Mouse (Mus musculus) lung, adult 18-20 months (tissue): ENCODE results near the gene Myo3b.

ENCODE experiments used
- DNase-seq, 2 experiments: peaks; one replicate each; pipeline ENCODE4 v3.0.0; 2022; ENCODE audit warnings: mixed read lengths in 2 of 2

Gene Myo3b

GRCm38 (mm10) chr2:70379341-70379740, 340.4 kb downstream of the Myo3b start:
- no peak for DNase-seq

GRCm38 (mm10) chr2:70379939-70380338, 341.0 kb downstream of the Myo3b start:
- DNase-seq = no peak

DNA sequence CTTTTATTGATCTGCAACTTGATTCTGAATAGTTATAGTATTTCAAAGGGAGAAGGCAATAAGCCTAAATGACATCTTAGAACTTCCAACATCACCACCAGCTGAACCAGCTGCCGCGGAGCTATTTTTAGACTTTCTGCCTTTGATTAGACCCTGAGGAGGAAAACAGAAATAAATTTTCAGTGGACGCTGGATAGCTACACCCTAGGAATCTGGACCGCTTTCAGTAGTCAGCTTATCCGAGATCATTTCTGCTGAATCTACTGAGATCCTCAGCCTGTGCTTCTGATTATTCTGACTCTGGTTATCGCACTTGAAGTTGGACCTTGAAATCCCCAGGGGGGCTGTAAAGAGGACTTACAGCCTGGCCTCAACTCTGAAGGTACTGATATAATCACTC, 349.7 kb downstream of the Myo3b start:
- DNase-seq = no peak

- no peak for DNase-seq
These were observed 350.2 kb downstream of the Myo3b start for GRCm38 (mm10) chr2:70389162-70389561.

DNA sequence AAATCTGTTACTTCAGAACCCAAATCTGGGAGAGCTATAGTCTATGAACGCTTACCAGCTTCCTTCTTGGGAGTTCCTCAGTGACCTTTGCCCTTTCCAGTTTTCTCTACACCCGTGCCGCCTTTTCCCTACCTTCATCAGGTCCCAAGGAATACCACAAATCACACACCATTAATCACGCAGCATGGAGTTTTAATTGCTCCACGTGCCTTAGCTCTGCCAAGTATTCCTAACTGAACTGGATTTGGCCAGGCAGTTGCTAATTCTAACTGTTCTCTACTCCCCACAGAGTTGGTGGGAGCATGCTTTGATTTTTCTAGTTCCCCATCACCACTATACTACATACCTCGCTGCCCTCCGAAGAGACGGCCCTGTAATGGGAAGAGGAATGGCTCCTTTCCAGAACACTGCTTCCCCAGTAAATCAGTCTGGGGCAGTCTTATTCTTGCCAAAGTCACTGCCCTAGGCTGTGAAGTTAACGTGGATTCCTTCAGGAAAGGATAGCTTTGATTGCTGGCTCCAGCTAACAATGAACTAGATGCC, 358.9 kb downstream of the Myo3b start:
- no peak for DNase-seq

DNA sequence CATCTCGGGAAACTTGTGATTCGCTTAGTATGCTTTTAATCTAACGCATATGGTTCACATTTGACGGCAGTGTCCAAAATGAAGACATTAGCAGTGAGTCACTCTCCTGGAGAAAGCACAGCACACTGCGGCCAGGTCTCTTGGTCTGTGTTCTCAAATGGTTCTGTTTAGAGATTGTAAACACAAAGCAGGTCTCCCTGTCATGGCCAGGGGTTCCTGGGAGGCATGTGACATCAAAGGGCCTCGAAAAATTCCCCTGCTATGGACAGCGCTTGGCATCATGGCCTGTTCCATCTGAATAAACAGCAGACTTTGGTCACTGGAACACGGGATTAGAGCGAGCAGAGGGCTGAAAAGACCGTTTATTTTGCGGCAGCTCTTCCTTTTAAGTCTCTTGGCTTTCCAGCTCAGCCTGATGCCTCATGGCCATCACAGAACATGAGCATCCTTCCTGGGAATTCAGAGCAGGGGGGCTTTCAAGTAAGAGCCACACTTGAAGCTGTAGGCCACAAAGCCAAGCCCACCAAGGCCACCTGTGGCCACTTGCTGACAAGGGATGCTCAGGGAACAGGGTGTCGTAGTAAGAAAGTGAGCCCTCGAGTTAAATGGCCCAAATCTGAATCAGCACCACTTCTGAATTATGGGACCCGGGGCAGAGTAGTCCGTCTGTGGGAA, 360.7 kb downstream of the Myo3b start:
- no peak for DNase-seq

DNA sequence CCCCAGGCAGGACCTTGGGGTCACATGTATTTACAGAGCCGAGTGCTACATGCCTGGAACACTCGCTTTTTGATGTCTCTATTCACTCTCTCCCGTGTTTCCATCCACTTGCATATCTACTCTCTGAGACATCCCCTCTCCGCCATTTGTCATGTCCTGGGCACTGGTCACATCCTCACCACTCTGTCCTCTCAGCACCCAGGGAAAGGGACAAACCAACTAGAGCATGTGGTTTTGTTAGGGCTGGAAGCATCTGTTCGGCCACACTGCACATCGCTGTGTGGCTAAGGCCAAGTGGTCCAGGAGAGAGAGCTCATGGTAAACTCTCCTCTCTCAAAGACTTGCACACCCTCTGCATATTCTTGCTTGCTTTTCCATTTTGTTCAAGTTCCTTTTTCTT, 361.4 kb downstream of the Myo3b start:
- no peak for DNase-seq

GRCm38 (mm10) chr2:70404301-70404700, 365.4 kb downstream of the Myo3b start:
- no peak for DNase-seq

GRCm38 (mm10) chr2:70406846-70407245, 367.9 kb downstream of the Myo3b start:
- no peak for DNase-seq

DNA sequence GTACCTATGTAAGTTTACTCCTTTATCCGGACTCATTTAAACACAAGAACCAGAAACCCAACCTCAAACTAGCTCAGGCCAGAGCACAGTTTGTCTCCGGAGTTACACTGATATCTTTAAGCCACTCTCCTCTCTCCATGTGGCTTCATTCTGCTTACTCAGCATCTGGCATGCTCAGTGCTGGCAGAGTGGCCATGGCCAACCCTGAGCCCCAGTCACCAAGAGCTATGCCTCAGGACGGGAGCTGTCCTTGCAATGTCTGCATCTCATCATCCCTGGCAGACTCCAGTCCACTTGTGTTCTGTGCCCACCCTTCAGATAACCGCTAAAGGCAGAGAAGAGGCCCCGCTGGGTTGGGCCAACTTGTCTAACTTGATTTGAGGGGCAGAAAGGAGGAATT, 368.8 kb downstream of the Myo3b start:
- no peak for DNase-seq

- DNase-seq = no peak
These were observed 371.5 kb downstream of the Myo3b start for GRCm38 (mm10) chr2:70410298-70410885.

DNA sequence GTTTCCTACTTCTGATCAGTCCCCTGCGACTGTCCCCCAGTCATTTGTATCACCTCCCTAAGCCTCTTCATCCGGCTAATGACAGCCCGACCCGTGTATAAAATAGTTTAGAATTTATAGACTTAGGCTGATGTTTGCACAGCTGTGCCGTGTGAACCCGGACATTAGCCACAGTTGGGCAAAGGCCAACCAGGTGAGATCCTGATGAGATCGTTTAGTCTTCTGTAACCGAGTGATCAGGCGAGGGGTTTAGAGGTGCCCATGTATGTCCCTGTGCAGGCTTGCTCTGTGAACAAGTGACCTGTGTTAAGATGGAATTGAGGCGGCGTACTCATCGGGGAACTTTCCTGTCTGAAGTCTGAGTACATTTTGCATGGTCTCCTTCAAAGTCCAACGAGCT, 373.4 kb downstream of the Myo3b start:
- no peak for DNase-seq

GRCm38 (mm10) chr2:70414386-70414785, 375.5 kb downstream of the Myo3b start:
- no peak for DNase-seq

DNA sequence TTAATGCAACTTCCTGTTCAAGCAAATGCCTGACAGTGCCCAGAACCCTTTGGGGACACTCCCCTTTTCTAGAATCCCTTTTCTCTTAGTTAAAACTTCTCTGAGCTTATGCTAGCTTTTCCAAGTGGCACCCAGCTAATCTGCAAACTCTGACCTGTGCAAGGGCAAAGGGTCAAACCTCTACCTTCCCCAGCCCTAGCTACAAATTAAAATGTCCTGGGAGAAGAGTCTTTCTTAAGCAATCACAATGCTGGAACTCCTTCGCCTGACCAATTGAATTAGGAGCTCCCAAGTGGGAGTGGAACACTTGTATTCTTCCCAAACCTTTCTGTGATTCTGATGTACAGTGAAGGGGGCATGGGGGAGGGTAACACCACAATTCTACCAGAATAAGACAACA, 376.6 kb downstream of the Myo3b start:
- no peak for DNase-seq

DNA sequence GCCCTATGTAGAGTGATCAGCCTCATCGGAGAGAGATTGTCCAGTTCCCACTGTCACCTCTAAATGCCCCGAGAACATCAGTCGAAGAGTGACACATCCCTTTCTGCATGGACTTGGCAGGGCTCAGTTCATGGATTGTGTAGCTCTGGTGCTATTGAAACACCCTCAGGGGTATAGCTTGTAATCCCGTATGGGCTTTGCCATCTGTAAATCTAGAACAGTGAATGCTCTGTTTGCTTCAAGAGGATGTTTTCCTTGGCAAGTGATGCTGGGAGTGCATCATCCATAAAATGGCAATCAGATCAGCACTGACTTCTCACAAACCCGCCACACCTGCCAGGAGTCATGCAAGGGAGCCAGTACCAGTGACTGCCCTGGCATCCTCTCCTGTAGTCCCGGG, 380.4 kb downstream of the Myo3b start:
- DNase-seq = no peak

DNA sequence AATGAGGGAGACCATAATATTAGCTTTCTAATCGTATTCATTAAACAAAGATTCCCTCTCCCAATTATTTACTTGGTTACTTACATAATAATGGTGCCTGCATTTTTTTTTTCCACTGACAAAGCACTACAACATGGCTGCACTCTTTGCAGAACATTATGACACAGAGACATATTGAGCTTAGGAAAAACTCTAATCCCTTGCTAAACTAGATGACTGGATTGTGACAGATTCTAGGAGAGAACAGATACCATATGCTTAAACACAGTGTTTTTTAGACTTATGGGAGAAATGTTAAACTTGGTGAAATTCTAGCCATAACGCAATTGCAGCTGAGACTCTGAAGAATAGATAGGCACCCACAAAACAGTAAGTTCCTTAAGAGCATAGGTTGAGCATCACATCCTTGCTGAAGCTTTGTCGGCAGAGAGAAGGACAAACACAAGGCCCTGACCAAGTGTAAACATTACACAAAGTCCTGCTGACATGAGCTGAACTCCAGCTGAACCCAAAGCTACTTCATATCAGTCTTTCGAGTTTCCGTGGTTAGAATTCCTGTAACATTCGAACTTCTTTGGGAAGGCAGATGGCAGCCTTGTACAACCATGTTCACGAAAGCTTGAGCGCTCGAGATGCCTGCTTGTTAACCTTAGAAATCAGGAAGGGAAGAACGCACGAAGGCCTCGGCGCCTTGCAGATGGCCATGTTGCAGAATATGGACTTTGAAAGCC, 382.4 kb downstream of the Myo3b start:
- no peak for DNase-seq

GRCm38 (mm10) chr2:70425611-70426010, 386.7 kb downstream of the Myo3b start:
- no peak for DNase-seq

- no peak for DNase-seq
These were observed 404.1 kb downstream of the Myo3b start for GRCm38 (mm10) chr2:70443035-70443434.

DNA sequence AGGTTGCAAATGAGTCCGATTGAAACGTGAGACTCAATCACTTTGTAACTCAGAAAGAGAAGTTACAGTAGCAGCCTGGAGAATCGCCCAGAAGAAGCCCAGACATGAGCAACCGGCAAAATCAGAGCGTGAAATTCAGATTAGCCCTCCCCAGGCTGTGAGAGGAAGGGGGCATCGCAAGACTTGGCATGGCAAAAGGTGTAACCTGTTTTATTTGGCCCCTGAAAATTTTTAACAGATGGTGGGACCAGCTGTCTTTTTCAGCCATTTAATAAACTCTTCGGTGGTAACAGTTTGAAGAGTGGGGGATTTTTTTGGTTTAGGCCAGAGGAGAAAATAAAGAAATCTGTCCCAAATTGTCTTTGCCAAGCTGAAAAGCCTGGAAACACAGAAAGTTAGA, 405.2 kb downstream of the Myo3b start:
- DNase-seq = no peak

DNA sequence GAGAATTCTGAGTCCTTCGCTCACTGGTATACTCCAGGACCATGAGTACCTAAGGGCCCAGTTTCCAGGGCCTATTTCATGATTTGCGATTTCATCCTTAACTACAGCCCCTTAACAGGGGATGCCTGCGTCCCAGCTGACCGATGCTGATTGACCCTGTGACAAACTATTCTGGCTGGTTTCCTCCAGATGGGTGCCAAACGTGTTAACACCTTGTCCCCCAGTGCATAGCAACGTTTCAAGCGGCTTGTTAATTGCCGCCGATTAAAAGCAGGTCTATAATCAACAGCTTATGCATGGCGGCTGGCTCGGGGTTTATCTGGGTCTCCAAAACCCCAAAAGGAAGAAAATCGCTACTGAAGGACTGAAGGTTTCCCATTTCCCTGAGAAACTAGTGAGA, 417.3 kb downstream of the Myo3b start:
- DNase-seq = no peak

- no peak for DNase-seq
These were observed 424.7 kb downstream of the Myo3b start for GRCm38 (mm10) chr2:70463606-70464005.

DNA sequence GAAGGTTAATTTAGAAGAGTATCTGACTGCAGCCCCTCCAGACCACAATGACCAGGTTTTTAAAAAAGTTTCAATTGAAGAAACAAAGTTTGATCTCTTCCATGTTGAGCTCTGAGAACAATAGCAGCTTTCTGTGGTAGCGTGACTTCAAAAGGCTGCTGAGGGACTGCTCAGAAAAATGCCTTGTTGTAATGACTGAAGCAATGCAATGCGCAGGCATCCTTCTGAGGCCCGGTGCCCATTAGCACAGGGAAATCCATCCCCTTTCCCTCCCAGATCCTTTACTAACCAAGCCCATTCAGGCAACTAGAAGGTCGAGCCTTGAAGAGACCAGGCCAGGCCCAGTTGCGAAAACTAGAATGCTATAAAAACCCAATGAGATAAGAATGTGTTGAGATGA, 432.2 kb downstream of the Myo3b start:
- no peak for DNase-seq

- peak in 1 of 2 experiments; percentile 11 for DNase-seq
These were observed 433.1 kb downstream of the Myo3b start for GRCm38 (mm10) chr2:70471861-70472620.
